Mouse (Mus musculus) stomach, postnatal 0 days (tissue): ENCODE data around the gene Mllt6. TPM values are rescaled to one million over a fixed set of nuclear protein-coding genes. Genes with fewer than 3 reads are reported as not detected.
"Not testable (repeated sequence)": the region's sequence is repeated elsewhere in the genome, so short reads cannot be mapped to it uniquely, and the experiment has no call there.

Experiments
- ATAC-seq: fragments of 200-750 bp; cut with Nextera tagmentation; 2 replicates; pipeline ENCODE4 v1.8.0; 2017; ENCODE audit not compliant: low FRiP score, low TSS enrichment
- DNase-seq: peaks from one replicate; pipeline ENCODE4 v3.0.0-alpha.2; 2016; ENCODE audit warnings: low spot score
- H3K27ac ChIP-seq: fragments of 300-500 bp; sonication (generic); replicated peaks from 2 replicates; pipeline ENCODE4 v1.5.1; 2014; ENCODE audit warnings: mild to moderate bottlenecking, control low read depth
- H3K27me3 ChIP-seq: fragments of 300-500 bp; sonication (generic); 2 replicates; pipeline ENCODE4 v1.6.1; 2014; ENCODE audit warnings: low read length; ENCODE audit not compliant: control insufficient read depth, insufficient read depth
- H3K36me3 ChIP-seq: fragments of 300-500 bp; sonication (generic); 2 replicates; pipeline ENCODE4 v1.6.1; 2014; ENCODE audit warnings: low read length, mixed read lengths; ENCODE audit not compliant: control insufficient read depth, insufficient read depth
- H3K4me1 ChIP-seq: fragments of 300-500 bp; sonication (generic); replicated peaks from 2 replicates; pipeline ENCODE4 v1.6.1; 2014; ENCODE audit warnings: antibody characterized with exemption; ENCODE audit not compliant: control insufficient read depth, insufficient read depth
- H3K4me2 ChIP-seq: fragments of 300-500 bp; sonication (generic); replicated peaks from 2 replicates; pipeline ENCODE4 v1.6.1; 2014; ENCODE audit warnings: low read depth, mild to moderate bottlenecking, control low read depth, moderate library complexity
- H3K4me3 ChIP-seq: fragments of 300-500 bp; sonication (generic); 2 replicates; pipeline ENCODE4 v1.5.1; 2014; ENCODE audit warnings: low read depth, low read length, control low read depth
- H3K9ac ChIP-seq: fragments of 300-500 bp; sonication (generic); 2 replicates; pipeline ENCODE4 v1.6.1; 2014; ENCODE audit warnings: mild to moderate bottlenecking, low read length, control low read depth, mixed read lengths
- H3K9me3 ChIP-seq: fragments of 300-500 bp; sonication (generic); 2 replicates; pipeline ENCODE4 v1.6.1; 2016; ENCODE audit warnings: low read length; ENCODE audit not compliant: control insufficient read depth
- CTCF ChIP-seq: IDR thresholded peaks from 2 replicates; pipeline ENCODE4 v1.5.1; 2016; ENCODE audit warnings: antibody characterized with exemption, low read depth, mild to moderate bottlenecking, moderate library complexity
- EP300 ChIP-seq: optimal IDR thresholded peaks from 2 replicates; pipeline ENCODE3; 2016; ENCODE audit warnings: antibody characterized with exemption
- WGBS: fragments of 180-500 bp; shearing (Covaris S2); extraction: QIAGEN DNeasy Blood & Tissue Kit; methylation state at CpG from one replicate; pipeline ENCODE4 v1.1.7; 2014; 5-methylcytosine and 5-hydroxymethylcytosine counted together
- polyA plus RNA-seq: library from polyadenylated mRNA; unstranded; fragments of >200 nt; fragmentation: Nextera tagmentation; extraction: Ambion mirVana; gene quantifications from 2 replicates; pipeline ENCODE4 v1.2.1, GENCODE M21; 2015

Gene Mllt6
- polyA plus RNA-seq, 1 experiment from 2014 or later, result 1.1 TPM

DNA sequence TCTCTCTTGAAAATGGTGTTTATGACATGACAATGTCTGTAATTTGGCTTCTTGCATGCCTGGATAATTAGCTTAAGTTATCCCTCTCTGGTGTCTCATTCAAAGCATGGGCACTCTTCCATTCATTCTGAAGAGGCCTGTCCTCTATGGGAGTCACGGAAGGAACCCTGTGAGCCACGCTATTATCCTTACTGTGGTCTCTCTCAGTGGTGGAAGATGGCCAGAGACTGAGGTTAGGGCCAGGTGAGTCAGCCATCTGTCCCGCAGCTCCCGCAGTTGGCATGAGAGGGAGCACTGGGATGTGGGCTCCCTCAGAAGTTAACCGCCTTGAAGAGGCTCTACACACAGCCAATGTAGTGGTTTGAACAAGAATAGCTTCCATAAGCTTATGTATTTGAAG is 12.9 kb upstream of the Mllt6 start:
- no peaks in the 10 kb centered on the region for H3K9me3 ChIP-seq
- 60% methylated on average over 5 of the region's 5 CpGs for WGBS

DNA sequence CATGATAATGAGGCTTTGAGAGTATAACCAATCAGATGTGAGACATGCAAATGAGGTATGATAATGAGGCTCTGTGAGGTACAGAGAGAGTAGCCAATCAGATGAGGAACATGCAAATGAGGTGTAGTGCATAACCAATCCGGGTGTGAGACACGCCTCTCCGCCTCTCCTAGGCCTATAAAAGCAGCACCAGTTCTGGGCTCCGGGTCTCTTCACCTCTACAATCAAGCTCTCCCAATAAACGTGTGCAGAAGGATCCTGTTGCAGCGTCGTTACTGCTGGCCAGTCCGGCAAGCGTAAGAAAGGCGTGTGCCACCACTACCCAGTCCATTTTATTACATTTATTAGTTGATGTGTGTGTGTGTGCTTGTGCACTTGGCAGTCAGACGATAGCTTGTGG is 9.8 kb upstream of the Mllt6 start:
- H3K36me3 ChIP-seq, H3K27me3 ChIP-seq, H3K4me2 ChIP-seq, H3K4me3 ChIP-seq, ATAC-seq, H3K9ac ChIP-seq, H3K27ac ChIP-seq, H3K4me1 ChIP-seq, DNase-seq, H3K9me3 ChIP-seq: not testable (repeated sequence)
- 94% methylated on average over 11 of the region's 11 CpGs for WGBS

More for the DNA sequence above, 12.9 kb upstream of the Mllt6 start:
- DNase-seq (no peak), ATAC-seq (no peak)
- no peak overlapping the region for H3K27ac ChIP-seq
- no peaks in the 10 kb centered on the region for H3K4me1 ChIP-seq
- no peak overlapping the region for H3K9ac ChIP-seq
- no peaks in the 10 kb centered on the region for H3K36me3 ChIP-seq
- no peak overlapping the region for H3K4me3 ChIP-seq
- no peak overlapping the region for H3K4me2 ChIP-seq
- H3K27me3 ChIP-seq, result no peaks in the 10 kb centered on the region
- no peak for TF ChIP-seq EP300
- TF ChIP-seq CTCF, result no peak

DNA sequence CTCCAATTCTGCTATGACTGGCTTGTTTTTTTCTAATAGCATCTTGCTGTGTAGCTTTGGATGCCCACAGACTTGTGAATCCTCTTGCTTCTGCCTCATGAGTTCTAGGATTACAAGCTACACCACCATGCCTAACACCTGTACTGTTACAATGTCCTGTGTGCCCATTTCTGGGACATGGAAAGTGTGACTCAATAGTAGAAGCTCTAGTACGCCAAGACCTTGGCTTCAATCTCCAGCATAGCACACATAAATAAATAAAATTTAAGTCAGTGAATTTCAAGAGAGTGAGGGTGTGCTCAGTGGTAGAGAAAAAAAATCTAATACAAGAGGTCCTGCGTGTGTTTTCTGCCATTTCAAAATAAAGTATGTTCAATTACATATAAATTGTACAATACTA is 9.0 kb upstream of the Mllt6 start:
- Histone ChIP-seq H3K27me3 (no peaks in the 10 kb centered on the region), H3K36me3 (no peaks in the 10 kb centered on the region), H3K4me1 (no peaks in the 10 kb centered on the region), H3K9ac (no peak overlapping the region), H3K9me3 (no peaks in the 10 kb centered on the region), H3K4me2 (no peak overlapping the region), H3K4me3 (no peak overlapping the region), H3K27ac (no peak overlapping the region)
- ATAC-seq (no peak), DNase-seq (no peak)
- TF ChIP-seq CTCF (no peak), EP300 (no peak)
- WGBS, result 81% methylated on average over 2 of the region's 2 CpGs

DNA sequence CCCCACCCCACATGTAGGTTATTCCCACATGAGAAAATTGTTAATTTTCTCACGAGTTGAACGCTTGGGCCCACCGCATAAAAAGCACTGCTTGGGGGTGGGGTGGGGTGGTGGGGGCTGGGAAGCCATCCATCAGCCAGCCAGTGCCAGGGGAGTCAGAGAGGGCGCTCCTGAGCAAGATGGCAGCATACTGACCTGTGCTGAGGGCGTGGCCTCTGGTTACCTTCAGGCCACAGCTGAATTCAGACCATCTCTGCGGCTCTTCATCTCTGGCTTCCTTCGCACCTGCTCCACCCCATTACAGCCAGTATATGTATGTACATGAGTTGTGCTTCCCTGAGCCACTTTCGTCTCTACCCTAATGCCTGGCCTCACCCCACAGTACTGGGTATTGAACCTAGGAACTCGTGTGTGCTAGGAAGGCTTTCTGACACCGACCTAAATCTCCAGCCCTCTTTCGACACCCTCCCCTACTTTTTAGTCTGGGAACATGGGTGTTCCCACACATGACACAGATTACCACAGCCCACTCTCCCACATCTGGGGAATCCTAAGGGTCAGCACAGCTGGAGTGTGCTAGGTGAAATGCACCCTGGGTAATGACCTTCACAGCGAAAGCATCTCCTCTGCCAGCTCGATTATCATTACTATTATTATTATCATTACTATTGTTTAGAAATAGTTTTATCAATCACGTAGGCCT is 6.8 kb upstream of the Mllt6 start:
- Histone ChIP-seq H3K9ac (no peak overlapping the region), H3K4me1 (0 out of 2 replicates have a peak, but pooled peaks cover 8% of the 10 kb centered on the region), H3K36me3 (no peaks in the 10 kb centered on the region), H3K4me3 (no peak overlapping the region), H3K27ac (no peak overlapping the region), H3K27me3 (no peaks in the 10 kb centered on the region), H3K9me3 (no peaks in the 10 kb centered on the region), H3K4me2 (no peak overlapping the region)
- DNase-seq (no peak), ATAC-seq (no peak)
- no peak for TF ChIP-seq CTCF
- no peak for TF ChIP-seq EP300
- 75% methylated on average over 14 of the region's 14 CpGs for WGBS

DNA sequence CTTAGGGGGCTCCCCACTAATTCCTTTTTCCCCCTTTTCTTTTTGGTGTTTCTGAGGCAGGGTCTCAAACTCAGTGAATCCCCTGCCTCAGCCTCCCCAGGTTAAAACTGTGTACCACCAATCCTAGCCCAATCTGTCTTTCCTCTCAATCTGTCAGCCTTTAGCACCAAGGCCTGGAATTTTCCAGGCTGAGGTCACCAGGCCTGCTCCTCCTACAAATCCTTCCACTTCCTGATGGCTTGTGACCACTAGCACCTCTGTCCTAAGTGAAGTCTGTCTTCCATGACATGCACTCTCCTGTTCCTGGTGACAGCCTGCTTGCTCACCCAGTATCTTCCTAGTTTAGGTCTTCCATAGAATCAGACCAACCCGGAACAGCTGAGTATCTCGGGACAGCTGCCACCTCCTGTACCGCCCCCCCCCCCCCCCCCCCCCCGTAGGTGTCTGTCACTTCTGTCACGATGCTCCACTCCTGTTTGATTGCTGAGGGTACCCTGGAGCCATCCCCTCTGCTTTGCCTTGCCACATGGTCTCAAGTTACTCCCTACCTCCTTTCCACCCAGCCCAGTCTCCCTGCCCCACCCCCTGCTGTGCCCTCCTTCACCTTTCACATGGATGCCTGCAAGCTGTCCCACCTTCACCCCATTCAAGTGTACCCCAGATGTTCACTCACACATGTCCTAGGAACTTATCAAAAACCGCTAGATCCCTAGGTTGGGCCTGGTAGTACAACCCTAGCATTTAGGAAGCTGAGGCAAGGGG is 5.8 kb upstream of the Mllt6 start:
- no peak for TF ChIP-seq EP300
- no peak for TF ChIP-seq CTCF
- no peak overlapping the region for H3K9ac ChIP-seq

DNA sequence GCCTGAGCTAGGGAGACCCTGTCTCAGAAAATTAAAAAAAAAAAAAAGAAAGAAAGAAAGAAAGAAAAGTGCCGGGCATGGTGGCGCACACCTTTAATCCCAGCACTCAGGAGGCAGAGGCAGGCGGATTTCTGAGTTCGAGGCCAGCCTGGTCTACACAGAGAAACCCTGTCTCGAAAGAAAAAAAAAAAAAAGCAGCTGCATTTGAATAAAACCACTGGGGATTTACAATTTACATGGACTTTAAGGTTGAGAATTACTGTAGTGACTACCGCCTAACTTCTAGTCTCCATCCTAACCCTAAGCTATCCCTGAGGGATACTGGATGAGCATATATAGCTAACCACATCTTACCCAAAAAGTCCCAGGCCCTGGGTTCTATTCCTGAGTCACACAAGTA is 5.2 kb upstream of the Mllt6 start:
- not testable (repeated sequence) for H3K27me3 ChIP-seq, H3K4me2 ChIP-seq, ATAC-seq, H3K36me3 ChIP-seq, H3K9me3 ChIP-seq, DNase-seq, H3K9ac ChIP-seq, H3K4me3 ChIP-seq, H3K27ac ChIP-seq
- 0 out of 2 replicates have a peak, but pooled peaks cover 11% of the 10 kb centered on the region for H3K4me1 ChIP-seq
- WGBS, result 87% methylated on average over 6 of the region's 6 CpGs

More for the DNA sequence above, 5.8 kb upstream of the Mllt6 start:
- H3K36me3 ChIP-seq, result no peaks in the 10 kb centered on the region
- ATAC-seq (no peak), DNase-seq (no peak)
- 0 out of 2 replicates have a peak, but pooled peaks cover 11% of the 10 kb centered on the region for H3K4me1 ChIP-seq
- no peaks in the 10 kb centered on the region for H3K9me3 ChIP-seq
- 46% methylated on average over 3 of the region's 6 CpGs for WGBS
- H3K27ac ChIP-seq, result no peak overlapping the region
- H3K4me2 ChIP-seq, result no peak overlapping the region
- no peaks in the 10 kb centered on the region for H3K27me3 ChIP-seq
- H3K4me3 ChIP-seq, result no peak overlapping the region
